Mouse (Mus musculus) midbrain, embryonic 12.5 days (tissue): ENCODE measurements at regions not wholly inside any gene's neighbourhood (a gene's known extent, or its start where the extent isn't known, plus 50 kb on each side); places are given as distances from the start of the nearest gene placed in this dataset.

Experiments
- ATAC-seq: fragments of 200-750 bp; cut with Nextera tagmentation; 2 replicates; pipeline ENCODE4 v1.8.0; 2017; ENCODE audit warnings: low read depth, moderate TSS enrichment, moderate library complexity; ENCODE audit not compliant: low FRiP score
- H3K27ac ChIP-seq: fragments of 300-500 bp; sonication (generic); replicated peaks from 2 replicates; pipeline ENCODE4 v1.5.1; 2016; ENCODE audit warnings: mild to moderate bottlenecking
- H3K27me3 ChIP-seq: fragments of 300-500 bp; sonication (generic); 2 replicates; pipeline ENCODE4 v1.6.1; 2016; ENCODE audit warnings: mild to moderate bottlenecking
- H3K36me3 ChIP-seq: fragments of 300-500 bp; sonication (generic); 2 replicates; pipeline ENCODE4 v1.6.1; 2016
- H3K4me1 ChIP-seq: fragments of 300-500 bp; sonication (generic); 2 replicates; pipeline ENCODE4 v1.6.1; 2016
- H3K4me2 ChIP-seq: fragments of 300-500 bp; sonication (generic); replicated peaks from 2 replicates; pipeline ENCODE4 v1.6.1; 2016; ENCODE audit warnings: mild to moderate bottlenecking, moderate library complexity
- H3K4me3 ChIP-seq: fragments of 300-500 bp; sonication (generic); 2 replicates; pipeline ENCODE4 v1.5.1; 2016; ENCODE audit warnings: mild to moderate bottlenecking
- H3K9ac ChIP-seq: fragments of 300-500 bp; sonication (generic); replicated peaks from 2 replicates; pipeline ENCODE4 v1.6.1; 2016; ENCODE audit warnings: mild to moderate bottlenecking, moderate library complexity
- H3K9me3 ChIP-seq: fragments of 300-500 bp; sonication (generic); 2 replicates; pipeline ENCODE4 v1.6.1; 2016; ENCODE audit warnings: mild to moderate bottlenecking
- WGBS: fragments of 180-500 bp; shearing (Covaris S2); methylation state at CpG from one replicate; pipeline ENCODE4 v1.1.7; 2016; 5-methylcytosine and 5-hydroxymethylcytosine counted together

- no peak overlapping the region for H3K27ac ChIP-seq
- no peak for ATAC-seq
- WGBS = 75% methylated on average over 13 of the region's 13 CpGs
Observed at GRCm38 (mm10) chr7:139741246-139741903, 57.8 kb upstream of the Cfap46 start.

GRCm38 (mm10) chr7:139746803-139747202, 63.2 kb upstream of the Cfap46 start:
- H3K27ac ChIP-seq = no peak overlapping the region
- WGBS = 47% methylated on average over 1 of the region's 1 CpGs
- no peak for ATAC-seq

More at GRCm38 (mm10) chr7:139741246-139741903, 57.8 kb upstream of the Cfap46 start:
- Histone ChIP-seq H3K4me3 (no peak overlapping the region), H3K4me2 (no peak overlapping the region), H3K9me3 (peaks cover 4% of the 10 kb centered on the region; the same call in 1 of the 2 replicates), H3K9ac (no peak overlapping the region), H3K36me3 (no peaks in the 10 kb centered on the region), H3K27me3 (0 out of 2 replicates have a peak, but pooled peaks cover 4% of the 10 kb centered on the region), H3K4me1 (no peaks in the 10 kb centered on the region)

GRCm38 (mm10) chr7:139747290-139748067, 63.9 kb upstream of the Cfap46 start:
- H3K4me3 ChIP-seq = no peak overlapping the region
- 76% methylated on average over 11 of the region's 11 CpGs for whole genome bisulfite sequencing
- H3K27me3 ChIP-seq = no peaks in the 10 kb centered on the region; the same call in 1 of the 2 replicates
- no peak for ATAC-seq
- H3K4me2 ChIP-seq = no peak overlapping the region
- 0 out of 2 replicates have a peak overlapping the region, but pooled peaks have one; percentile 8 for H3K27ac ChIP-seq
- peaks cover 4% of the 10 kb centered on the region; the same call in 1 of the 2 replicates for H3K9me3 ChIP-seq
- H3K36me3 ChIP-seq = no peaks in the 10 kb centered on the region
- no peaks in the 10 kb centered on the region for H3K4me1 ChIP-seq
- H3K9ac ChIP-seq = no peak overlapping the region

More at GRCm38 (mm10) chr7:139746803-139747202, 63.2 kb upstream of the Cfap46 start:
- Histone ChIP-seq H3K4me2 (no peak overlapping the region), H3K9ac (no peak overlapping the region), H3K36me3 (no peaks in the 10 kb centered on the region), H3K4me1 (no peaks in the 10 kb centered on the region), H3K4me3 (no peak overlapping the region), H3K9me3 (peaks cover 4% of the 10 kb centered on the region; the same call in 1 of the 2 replicates), H3K27me3 (peaks cover 1% of the 10 kb centered on the region; the same call in 1 of the 2 replicates)

- no peak overlapping the region for H3K4me3 ChIP-seq
- no peak overlapping the region for H3K4me2 ChIP-seq
- H3K4me1 ChIP-seq = no peaks in the 10 kb centered on the region
- H3K36me3 ChIP-seq = no peaks in the 10 kb centered on the region
- H3K27me3 ChIP-seq = no peaks in the 10 kb centered on the region; the same call in 1 of the 2 replicates
- H3K9me3 ChIP-seq = no peaks in the 10 kb centered on the region
- no peak overlapping the region for H3K27ac ChIP-seq
- no peak for ATAC-seq
- WGBS = 89% methylated on average over 8 of the region's 8 CpGs
- H3K9ac ChIP-seq = no peak overlapping the region
Observed at GRCm38 (mm10) chr7:139755004-139755403, 71.4 kb upstream of the Cfap46 start.

- 76% methylated on average over 1 of the region's 1 CpGs for WGBS
- Histone ChIP-seq H3K4me2 (no peak overlapping the region), H3K36me3 (no peaks in the 10 kb centered on the region), H3K27me3 (no peaks in the 10 kb centered on the region), H3K4me1 (peaks cover 2% of the 10 kb centered on the region; the same call in 1 of the 2 replicates), H3K4me3 (no peak overlapping the region), H3K27ac (no peak overlapping the region), H3K9me3 (no peaks in the 10 kb centered on the region), H3K9ac (no peak overlapping the region)
- ATAC-seq = no peak
Observed at GRCm38 (mm10) chr7:139762522-139762921, 71.5 kb upstream of the Adgra1 start.

- Histone ChIP-seq H3K4me2 (no peak overlapping the region), H3K27ac (no peak overlapping the region), H3K4me3 (no peak overlapping the region), H3K36me3 (no peaks in the 10 kb centered on the region), H3K9ac (no peak overlapping the region), H3K9me3 (no peaks in the 10 kb centered on the region), H3K4me1 (peaks cover 2% of the 10 kb centered on the region; the same call in 1 of the 2 replicates), H3K27me3 (no peaks in the 10 kb centered on the region)
- WGBS = 78% methylated on average over 4 of the region's 4 CpGs
- no peak for ATAC-seq
Observed at GRCm38 (mm10) chr7:139763241-139763640, 70.7 kb upstream of the Adgra1 start.

GRCm38 (mm10) chr7:139766296-139766695, 67.7 kb upstream of the Adgra1 start:
- Histone ChIP-seq H3K27ac (no peak overlapping the region), H3K27me3 (no peaks in the 10 kb centered on the region), H3K9ac (no peak overlapping the region), H3K9me3 (no peaks in the 10 kb centered on the region), H3K4me1 (peaks cover 5% of the 10 kb centered on the region), H3K36me3 (no peaks in the 10 kb centered on the region), H3K4me2 (no peak overlapping the region), H3K4me3 (no peak overlapping the region)
- 57% methylated on average over 3 of the region's 3 CpGs for WGBS
- no peak for ATAC-seq

- Histone ChIP-seq H3K9ac (no peak overlapping the region), H3K4me1 (peaks cover 3% of the 10 kb centered on the region; the same call in 1 of the 2 replicates)
- WGBS = 82% methylated on average over 1 of the region's 1 CpGs
Observed at GRCm38 (mm10) chr7:139769167-139769566, 64.8 kb upstream of the Adgra1 start.

GRCm38 (mm10) chr7:139777243-139777642, 56.7 kb upstream of the Adgra1 start:
- WGBS = 86% methylated on average over 2 of the region's 2 CpGs
- Histone ChIP-seq H3K36me3 (no peaks in the 10 kb centered on the region), H3K27ac (no peak overlapping the region), H3K27me3 (no peaks in the 10 kb centered on the region), H3K9ac (no peak overlapping the region), H3K4me2 (no peak overlapping the region), H3K9me3 (0 out of 2 replicates have a peak, but pooled peaks cover 3% of the 10 kb centered on the region), H3K4me3 (no peak overlapping the region), H3K4me1 (no peaks in the 10 kb centered on the region)
- no peak for ATAC-seq

More at GRCm38 (mm10) chr7:139769167-139769566, 64.8 kb upstream of the Adgra1 start:
- no peak overlapping the region for H3K4me3 ChIP-seq
- no peaks in the 10 kb centered on the region for H3K36me3 ChIP-seq
- H3K9me3 ChIP-seq = 0 out of 2 replicates have a peak, but pooled peaks cover 3% of the 10 kb centered on the region
- no peak for ATAC-seq
- no peak overlapping the region for H3K27ac ChIP-seq
- no peaks in the 10 kb centered on the region for H3K27me3 ChIP-seq
- H3K4me2 ChIP-seq = no peak overlapping the region

- 84% methylated on average over 3 of the region's 3 CpGs for whole genome bisulfite sequencing
- H3K27me3 ChIP-seq = no peaks in the 10 kb centered on the region
- no peaks in the 10 kb centered on the region for H3K4me1 ChIP-seq
- no peak for ATAC-seq
- no peak overlapping the region for H3K9ac ChIP-seq
- no peak overlapping the region for H3K27ac ChIP-seq
- H3K36me3 ChIP-seq = no peaks in the 10 kb centered on the region
- no peak overlapping the region for H3K4me3 ChIP-seq
- H3K4me2 ChIP-seq = no peak overlapping the region
- no peaks in the 10 kb centered on the region for H3K9me3 ChIP-seq
Observed at GRCm38 (mm10) chr7:139779876-139780275, 54.1 kb upstream of the Adgra1 start.

- 93% methylated on average over 2 of the region's 2 CpGs for WGBS
- no peaks in the 10 kb centered on the region for H3K36me3 ChIP-seq
- no peaks in the 10 kb centered on the region for H3K27me3 ChIP-seq
- H3K4me3 ChIP-seq = no peak overlapping the region
- no peak for ATAC-seq
- no peaks in the 10 kb centered on the region for H3K4me1 ChIP-seq
- H3K9ac ChIP-seq = no peak overlapping the region
- no peak overlapping the region for H3K4me2 ChIP-seq
- no peaks in the 10 kb centered on the region for H3K9me3 ChIP-seq
- no peak overlapping the region for H3K27ac ChIP-seq
Observed at GRCm38 (mm10) chr7:139781513-139781912, 52.5 kb upstream of the Adgra1 start.
